Mouse (Mus musculus) layer of hippocampus, postnatal 10 days (tissue): ENCODE results near the gene Wnk2. TPM values are rescaled to one million over a fixed set of nuclear protein-coding genes. Genes with fewer than 3 reads are reported as not detected.

ENCODE experiments used
- DNase-seq, 2 experiments: peaks; one replicate each; pipeline ENCODE4 v3.0.0; 2021; ENCODE audit warnings: low spot score in 2 of 2
- total RNA-seq, 2 experiments: library from RNA; stranded (reverse); gene quantifications; 2 replicates each; pipeline ENCODE4 v1.2.3; 2021

The Wnk2 gene
- total RNA-seq, 2 experiments from 2014 or later: 88.6 to 98.8 TPM

DNA sequence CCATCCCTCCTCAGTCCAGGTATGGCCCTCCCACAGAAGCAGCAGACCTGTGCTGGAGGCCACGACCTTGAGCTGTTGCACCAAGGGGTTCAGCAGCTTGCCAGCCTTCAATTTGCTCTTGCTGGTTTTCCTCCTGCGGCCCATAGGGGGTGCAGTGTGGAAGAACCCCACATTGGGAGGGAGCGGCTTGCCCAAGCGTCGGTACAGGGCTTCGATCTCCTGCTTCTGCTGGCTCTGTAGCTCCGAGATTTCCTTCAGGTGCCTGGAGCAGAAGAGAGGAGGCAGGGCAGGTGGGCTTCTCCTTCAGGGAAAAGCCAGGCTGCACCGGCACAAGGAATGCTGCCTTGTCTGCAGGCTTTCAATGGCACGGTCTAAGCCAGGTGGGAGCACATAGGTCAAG, 95.3 kb downstream of the Wnk2 start:
- peak; percentile 23 to 35 for DNase-seq

DNA sequence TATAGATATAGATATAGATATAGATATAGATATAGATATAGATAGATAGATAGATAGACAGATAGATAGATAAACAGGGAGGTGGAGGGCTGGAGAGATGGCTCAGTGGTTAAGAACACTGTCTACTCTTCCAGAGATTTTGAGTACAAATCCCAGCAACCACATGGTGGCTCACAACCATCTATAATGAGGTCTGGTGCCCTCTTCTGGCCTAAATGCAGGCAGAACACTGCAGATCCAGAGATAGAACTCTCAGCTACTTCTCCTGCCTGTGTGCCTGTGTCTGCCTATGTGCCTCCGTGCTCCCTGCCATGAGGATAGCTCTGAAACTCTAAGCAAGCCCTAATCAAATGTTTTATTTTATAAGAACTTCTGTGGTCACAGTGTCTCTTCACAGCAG, 100.4 kb downstream of the Wnk2 start:
- DNase-seq: no peak

DNA sequence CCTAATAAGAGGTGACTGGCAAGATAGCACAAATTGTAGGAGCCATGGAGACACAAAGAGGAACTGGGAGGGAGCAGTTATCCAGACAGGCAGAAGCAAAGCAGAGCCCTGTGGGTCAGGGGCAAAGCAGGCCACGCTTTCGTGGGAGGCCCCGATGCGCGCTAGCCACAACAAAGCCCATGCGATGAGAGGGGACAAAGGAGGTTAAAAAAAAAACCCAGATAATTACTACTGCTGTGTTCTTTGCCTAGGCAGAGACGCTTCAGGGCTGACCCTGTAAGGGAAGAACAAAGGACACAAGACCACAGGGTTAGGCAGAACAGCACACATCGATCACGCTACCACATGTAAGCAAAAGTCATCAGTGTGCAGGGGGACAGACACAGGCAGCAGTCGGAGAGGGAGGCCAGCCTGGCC, 103.7 kb downstream of the Wnk2 start:
- DNase-seq: no peak

DNA sequence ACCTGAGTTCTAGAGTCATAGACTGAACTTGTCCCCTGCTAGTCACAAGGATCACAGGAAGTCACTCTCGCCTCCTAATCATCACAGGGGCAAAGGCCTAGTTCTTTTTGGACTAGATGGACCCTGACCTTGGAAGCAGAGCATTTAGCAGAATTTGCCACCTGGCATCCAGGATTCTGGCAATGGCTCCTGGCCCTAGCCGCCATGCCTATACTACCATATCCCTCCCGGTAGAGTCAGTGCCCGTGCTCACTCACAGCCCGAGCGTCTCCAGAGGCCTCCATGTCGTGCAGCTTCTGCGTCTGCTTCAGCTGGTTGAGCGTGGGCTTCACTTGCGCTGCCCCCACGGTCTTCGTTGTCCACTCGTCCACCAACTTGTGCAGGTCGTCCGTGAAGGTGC, 105.4 kb downstream of the Wnk2 start:
- DNase-seq: no peak

DNA sequence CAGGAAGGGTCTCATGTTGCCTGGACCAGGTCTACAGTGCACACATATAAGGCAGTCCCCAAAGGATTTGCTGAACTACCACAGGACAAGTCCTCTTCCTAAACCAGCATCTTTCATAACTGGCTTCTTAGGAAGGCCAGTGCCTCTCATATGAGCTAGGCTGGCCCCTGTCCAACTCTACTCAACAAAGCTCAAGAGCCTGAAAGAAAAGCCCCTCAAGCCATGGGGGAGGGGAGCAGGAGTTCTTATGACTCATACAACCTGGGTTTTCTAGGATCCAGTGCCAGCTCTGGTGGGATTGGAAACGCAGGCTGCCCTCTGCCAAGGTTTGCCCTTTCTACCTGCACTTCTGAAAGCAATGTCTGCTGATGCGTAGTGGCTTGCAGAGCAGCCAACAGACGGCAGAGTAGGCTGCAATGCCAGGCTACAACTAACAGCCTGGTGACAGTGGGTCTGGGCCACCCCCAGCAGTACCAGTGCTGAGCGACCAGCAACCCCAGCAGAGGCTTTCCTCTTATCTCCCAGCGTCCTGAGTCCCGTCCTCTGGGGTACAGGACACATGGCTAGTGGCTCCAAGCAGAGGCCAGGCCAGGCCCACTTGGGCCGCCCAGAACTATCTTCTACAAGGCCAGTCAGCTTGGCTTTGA, 110.8 kb downstream of the Wnk2 start:
- peak in 1 of 2 experiments; percentile 25 for DNase-seq

DNA sequence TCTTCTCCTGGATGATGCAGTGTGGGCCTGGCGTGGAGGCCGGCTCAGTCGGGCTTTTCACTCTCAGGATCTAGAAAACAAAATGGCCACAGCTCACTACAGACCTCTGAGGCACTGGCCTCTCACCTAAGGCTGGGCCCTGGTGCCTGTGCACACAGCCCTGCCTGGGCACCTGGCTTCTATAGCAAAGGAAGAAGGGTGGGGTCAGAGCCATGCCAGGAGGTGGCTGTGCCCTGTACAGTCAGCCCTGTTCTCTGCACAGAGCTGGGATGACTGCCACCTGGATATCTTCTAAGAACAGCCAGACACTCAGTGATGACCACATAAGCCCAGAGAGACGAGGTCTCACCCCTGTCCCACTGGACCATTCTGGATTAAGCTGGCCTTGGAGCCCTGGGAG, 111.4 kb downstream of the Wnk2 start:
- no peak for DNase-seq

DNA sequence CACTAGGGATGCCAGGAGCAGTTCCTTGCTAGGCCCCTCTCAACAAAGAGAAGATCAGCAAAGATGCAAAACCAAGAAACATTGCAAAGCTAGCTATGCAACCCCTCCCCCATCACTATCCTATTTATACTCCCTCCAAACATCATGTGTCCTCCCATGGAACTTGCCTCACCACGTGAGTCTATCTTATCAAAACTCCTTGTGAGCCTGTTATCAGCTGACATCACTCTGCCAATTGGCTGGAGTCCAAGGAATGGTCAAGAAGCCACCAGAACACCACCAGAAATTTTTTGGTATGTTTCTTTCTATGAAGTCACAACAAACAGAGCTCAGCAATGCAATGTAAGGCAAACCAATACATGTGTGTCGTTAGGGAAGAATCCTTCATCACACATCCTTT, 116.8 kb downstream of the Wnk2 start:
- no peak for DNase-seq

DNA sequence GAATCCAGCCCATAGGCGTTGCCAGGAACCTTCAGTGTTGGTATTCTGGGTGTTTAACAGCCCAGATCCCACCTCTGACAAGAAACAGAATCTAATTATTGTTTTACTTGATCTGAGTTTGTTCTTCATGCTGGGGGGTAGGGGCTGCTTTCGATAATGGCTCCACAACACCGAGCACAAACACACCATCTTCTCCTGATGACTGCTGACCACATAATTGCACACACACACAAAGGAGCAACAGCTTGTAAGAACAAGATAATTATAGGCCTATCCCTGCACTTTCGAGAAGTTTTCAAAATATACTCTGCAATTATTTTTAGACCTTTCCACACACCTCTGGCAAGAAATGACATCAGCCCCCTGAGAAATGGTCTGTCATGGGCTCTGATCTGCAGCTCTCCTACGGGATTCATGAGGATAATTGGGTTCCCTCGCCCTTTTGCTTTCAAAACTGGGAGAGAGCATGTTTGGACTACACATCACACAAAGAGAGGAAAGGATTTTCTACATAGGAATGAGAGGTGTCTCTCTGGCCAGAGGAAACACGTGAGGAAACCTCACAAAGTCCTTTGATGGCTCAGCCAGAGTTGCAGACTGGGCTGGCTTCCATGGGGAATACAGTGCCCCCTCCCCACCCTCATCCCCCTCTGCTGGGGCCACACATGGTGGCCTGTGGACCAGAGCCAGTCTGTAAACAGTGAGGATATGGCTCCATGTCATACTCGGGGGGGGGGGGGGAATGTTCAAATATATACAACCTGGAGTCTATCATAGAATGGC, 118.9 kb downstream of the Wnk2 start:
- no peak for DNase-seq

DNA sequence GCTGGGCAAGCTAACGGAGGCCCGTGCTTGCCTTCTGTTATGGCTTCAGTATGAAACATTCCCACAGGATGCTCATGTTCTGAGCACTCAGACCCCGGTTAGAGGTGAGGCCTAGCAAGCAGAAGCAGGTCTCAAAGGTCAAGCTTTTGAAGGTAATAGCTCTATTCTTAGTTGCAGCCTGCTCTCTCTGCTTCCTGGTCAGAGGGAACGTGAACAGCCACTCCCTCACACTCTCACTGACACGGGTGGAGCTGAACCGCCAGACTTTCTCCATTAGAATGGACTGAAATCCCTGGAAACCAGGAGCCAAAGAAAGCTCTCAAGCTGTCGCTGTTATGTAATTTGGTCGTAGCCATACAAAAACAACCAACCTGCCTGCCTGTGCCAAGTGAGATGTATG, 120.8 kb downstream of the Wnk2 start:
- DNase-seq: no peak

DNA sequence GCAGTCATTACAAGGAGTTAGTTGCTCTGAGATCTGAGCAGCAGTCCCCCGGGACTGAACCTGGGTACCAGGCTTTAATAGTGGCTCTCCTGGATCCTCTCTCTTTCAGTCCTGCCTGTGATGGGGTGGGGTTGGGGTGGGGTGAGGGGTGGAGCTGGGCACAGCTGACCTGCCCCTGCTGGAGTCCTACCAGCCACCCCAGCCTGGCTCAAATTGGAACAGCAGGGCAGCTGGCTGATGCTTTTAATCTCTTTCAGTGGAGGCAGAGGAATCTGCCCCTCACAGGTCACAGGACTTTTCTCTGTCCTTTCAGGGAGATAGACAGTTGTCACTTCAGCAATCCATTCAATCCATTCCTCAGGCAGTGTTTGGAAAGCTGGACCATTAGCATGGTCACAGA, 122.3 kb downstream of the Wnk2 start:
- DNase-seq: no peak

DNA sequence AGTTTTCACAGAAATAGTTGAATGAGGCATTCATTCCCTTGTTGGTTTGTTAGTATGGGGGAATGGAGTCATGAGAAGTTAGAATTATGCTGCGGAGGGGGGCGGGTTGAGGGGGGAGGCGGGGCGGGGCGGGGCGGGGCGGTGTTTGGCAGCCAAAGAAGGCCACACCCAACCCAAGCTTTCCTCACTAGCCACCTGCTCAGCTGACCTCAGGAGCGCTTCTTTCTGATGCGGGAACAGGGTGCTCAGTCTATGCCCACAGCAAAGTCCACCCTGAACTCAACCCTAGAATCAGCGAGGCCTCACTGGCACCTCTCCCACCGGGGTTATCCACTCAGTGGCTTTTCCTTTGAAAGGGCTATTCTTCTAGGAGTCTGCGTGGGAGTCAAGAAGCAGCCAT, 123.1 kb downstream of the Wnk2 start:
- DNase-seq: no peak

DNA sequence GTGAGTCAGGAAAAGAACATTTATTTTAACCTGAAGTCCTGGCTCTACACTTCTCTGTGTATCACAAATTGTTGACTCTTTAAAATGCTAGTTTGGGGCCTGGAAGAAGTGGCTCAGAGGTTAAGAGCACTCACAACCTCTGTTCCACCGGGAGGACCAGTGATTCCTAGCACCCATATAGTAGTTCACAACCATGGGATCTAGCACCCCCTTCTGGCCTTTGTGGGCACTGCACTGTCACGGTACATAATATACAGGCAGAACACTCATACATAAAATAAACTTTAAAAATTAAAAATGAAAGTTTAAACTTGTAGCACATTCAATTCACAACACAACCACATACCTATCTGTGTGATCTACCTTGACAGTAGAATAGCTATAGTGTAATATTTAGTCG, 126.1 kb downstream of the Wnk2 start:
- DNase-seq: peak in 1 of 2 experiments; percentile 40

DNA sequence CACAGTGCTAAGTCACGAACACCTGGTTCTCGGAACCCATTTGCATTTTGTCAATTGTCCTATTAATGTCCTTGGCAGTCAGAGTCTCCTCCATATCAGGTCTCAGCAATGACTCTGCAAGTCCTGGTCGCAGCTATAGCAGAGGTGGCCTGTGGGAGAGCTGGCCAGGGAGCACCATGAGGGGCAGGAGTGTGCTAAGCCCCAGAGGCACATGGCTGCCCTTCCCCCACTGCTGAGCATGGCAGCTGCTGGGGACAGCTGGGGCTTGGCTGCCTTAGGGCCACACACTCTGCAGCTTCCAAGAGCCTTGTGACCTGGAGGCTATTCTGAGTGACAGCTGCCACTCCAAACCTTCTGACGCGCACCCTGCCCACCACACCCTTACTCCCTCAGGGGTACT, 127.7 kb downstream of the Wnk2 start:
- DNase-seq: no peak

DNA sequence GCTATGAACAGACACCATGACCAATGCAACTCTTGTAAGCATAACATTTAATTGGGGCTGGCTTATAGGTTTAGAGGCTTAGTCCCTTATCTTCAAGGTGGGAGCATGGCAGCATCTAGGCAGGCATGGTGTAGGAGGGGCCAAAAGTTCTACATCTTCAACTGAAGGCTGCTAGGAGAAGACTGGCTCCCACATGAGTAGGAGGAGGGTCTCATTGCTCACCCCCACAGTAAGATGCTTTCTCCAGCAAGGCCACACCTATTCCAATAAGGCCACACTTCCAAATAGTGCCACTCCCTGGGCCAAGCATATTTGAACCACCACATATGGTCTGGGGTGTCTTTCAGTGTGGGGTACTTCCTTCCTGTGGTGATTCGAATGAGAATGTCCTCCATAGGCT, 130.4 kb downstream of the Wnk2 start:
- DNase-seq: no peak

DNA sequence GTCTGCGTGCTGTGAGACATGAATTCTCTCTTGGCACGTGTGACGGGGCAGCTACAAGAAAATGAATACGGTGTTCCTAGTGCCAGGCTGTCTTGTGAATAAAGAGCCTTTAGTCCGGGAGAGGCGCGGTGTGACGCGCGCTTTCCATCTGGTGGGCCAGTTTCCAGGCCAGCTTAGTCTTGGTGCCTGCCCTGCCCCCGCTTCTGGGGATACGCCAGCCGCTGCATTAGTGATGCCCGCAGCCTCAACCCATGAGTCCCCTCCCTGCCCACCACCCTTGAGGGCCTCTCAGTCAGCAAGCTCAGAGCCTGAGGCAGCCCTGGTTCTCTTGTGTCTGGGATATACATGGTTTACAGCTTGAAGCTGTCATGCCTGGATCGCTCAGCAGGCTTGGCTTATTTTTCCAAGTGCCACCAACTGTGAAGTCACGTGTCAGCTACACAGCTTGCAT, 131.5 kb downstream of the Wnk2 start:
- peak; percentile 88 to 92 for DNase-seq

DNA sequence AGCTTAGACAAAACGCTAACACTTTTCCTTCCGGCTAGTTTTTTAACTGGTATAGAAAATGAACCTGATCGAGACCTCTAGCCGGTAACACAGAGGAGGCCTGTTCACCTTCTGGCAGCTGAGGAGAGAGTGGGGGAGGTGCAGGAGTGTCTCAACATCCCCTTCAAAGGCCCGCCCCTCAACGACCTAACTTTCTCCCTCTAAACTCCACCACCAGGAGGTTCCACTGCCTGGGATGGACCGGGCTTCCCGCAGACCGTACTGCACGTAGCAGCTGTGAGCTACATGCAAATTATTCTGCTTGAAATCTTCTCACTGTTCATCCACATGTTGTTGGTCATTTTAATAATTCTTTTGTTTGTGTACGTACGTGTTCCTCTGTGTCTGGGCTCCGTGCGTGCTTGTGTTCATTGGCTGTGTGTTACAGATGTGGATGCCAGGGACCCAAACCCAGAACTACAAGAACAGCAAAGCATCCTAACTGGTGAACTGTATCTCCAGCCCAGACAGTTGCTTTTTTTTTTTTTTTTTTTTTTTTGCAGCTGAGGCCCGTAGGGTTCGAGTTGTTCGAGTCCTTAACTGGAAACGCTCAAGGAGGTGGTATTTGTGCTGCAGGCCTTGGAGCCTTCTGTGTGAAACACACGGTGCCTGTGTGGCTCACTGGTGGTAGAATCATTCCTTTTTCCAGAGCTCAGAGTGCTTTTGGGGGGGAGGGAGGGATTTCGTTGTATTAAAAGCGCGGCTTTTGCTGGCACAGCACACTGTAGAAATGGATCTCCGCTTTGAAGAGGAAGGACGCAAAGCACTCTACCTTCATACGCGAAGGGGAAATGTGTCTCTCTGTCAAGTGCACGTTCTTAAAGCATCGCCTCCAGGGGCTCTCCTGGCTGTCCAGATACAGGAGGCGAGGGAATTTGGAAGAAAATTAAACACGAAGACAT, 132.2 kb downstream of the Wnk2 start:
- DNase-seq: peak; percentile 28 to 40

DNA sequence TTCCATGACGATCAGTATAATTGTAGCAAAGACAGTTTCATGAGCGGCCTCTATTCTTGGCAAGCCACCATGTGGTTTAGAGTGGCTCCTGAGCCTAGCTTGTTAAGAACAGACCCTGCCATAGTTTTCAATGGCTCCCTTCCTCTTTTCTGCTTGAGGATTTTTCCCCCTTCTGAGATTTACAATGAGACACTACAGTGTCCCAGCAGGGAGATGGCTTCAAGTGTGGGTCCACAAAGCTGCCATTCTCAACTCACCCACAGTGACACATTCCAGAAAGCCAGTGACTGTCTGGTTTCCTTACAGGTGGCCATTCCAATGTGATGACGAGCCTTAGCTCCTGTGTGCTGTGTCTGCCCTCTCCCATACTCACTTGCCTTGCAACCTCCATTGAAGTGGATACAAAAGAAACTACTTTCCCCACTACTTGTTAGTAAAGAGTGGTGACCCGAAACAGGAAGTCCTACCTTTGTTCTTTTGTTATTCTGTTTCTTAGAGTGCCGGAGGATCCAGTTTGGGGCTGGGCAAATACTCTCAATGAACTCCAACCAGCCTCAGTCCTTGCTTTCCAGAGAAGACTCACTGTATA, 134.5 kb downstream of the Wnk2 start:
- DNase-seq: no peak

DNA sequence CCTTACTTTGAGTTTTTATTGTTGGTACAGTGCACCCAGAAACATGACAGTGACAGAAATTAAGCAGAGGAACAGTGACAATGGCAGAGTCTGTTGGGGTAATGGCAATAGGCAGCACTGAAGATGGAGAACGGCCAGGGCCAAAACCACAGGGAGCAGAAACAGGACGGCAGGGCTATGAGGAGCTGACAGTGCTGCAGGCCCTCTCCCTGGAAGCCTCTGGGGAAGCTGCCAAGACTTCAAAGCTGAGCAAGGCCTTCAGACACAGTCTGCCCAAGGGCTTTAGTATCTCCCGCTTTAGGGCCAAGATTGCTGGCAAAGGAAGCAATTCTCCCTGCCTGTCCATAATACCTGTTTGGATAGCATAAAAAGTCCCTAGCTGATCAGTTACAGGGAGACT, 146.1 kb downstream of the Wnk2 start:
- DNase-seq: peak; percentile 27 to 50

DNA sequence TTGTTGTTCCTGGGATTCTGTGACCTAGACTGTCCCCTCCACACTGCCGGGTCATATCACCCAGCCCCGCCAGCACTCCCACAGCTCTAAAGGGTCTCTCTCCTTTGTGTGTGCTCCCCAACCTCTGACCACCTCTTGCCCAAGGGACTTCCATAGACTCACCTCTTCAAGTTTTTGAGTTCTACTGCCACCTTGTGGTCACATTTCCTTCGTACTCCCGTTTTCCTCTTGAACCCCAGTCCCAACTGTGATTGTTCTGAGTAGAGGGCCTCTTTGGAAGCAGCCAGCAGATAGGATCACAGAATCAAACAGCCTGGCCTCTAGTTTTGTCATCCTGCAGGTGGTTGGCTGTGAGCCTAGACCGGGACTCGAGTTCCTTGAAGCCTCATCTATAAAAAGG, 149.2 kb downstream of the Wnk2 start:
- DNase-seq: peak; percentile 49 to 74

DNA sequence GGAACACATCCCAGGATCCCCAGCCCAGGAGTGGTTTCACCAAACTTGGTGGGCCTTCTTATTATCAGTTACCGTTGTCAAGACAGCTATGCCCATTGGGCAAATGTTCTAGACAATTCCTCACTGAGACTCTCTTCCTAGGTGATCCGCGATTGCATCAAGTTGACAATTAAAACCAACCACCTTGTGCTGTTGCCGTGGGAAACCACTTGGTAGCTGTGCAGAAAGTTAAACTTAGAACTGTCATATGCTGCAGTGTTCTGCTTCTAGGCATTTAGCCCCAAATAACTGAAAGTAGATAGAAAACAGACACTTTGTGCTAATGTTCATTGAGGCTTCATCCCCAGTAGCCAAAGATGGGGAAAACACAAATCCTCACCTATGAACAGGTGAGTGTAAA, 151.1 kb downstream of the Wnk2 start:
- DNase-seq: no peak

DNA sequence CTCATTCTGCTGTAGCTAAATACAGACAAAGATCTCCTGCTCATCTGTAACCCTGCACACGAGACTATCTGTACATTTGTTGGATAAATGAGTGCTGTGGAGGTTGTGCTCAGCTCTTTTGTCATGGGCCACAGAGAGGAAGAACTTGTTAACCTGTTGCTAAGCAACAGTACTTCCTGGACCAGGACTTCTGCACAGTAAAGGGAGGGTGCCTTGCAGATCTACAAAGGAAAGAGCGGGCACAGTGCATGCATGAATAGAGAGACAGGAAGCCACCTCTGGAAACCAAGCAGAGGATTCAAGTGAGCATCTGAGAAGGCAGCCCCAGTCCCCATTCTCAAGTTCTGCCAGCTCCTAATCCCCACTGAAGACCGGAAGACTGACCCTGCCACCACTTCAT, 152.9 kb downstream of the Wnk2 start:
- no peak for DNase-seq
